Mouse (Mus musculus): ENCODE data around the gene Cdc42bpg.

GRCm38 (mm10) chr19:6306586-6306985 lies 330 bp downstream of the Cdc42bpg start:
- TF ChIP-seq CTCF (IDR thresholded peaks at IDR 0.05; ENCODE audit: insufficient read depth, low read length) (peak; percentile 57), POLR2A (IDR thresholded peaks at IDR 0.05; ENCODE audit: borderline replicate concordance, extremely low read depth, low read depth, low read length) (peak; percentile 25; the same call in 1 of the 2 replicates)
